Mouse (Mus musculus) layer of hippocampus, adult 2 months (tissue): ENCODE data around the gene Pou2f3. TPM values are rescaled to one million over a fixed set of nuclear protein-coding genes. Genes with fewer than 3 reads are reported as not detected.
"Not testable (repeated sequence)": the region's sequence is repeated elsewhere in the genome, so short reads cannot be mapped to it uniquely, and the experiment has no call there.

Experiments
- DNase-seq, 2 experiments: peaks; one replicate each; pipeline ENCODE4 v3.0.0; 2022; ENCODE audit warnings: low spot score in 2 of 2
- H3K27ac ChIP-seq: fragments of 200-600 bp; 2 replicates; pipeline ENCODE4 v1.8.1; 2022
- H3K4me3 ChIP-seq: fragments of 200-600 bp; 2 replicates; pipeline ENCODE4 v1.8.1; 2022; ENCODE audit warnings: mild to moderate bottlenecking
- CTCF ChIP-seq: fragments of 200-600 bp; conservative IDR thresholded peaks from 2 replicates; pipeline ENCODE4 v1.8.1; 2022; ENCODE audit warnings: antibody characterized with exemption, mild to moderate bottlenecking, moderate library complexity
- total RNA-seq, 2 experiments: library from RNA; stranded (reverse); gene quantifications; 2 replicates each; pipeline ENCODE4 v1.2.3; 2021

The Pou2f3 gene
- total RNA-seq, 2 experiments from 2014 or later = 0.22 to 0.33 TPM

- Histone ChIP-seq H3K4me3 (no peak overlapping the region), H3K27ac (no peak overlapping the region; the same call in 1 of the 2 replicates)
- TF ChIP-seq CTCF = no peak
- DNase-seq = no peak
Observed at GRCm38 (mm10) chr9:43132380-43132779, 77.8 kb downstream of the Pou2f3 start.

DNA sequence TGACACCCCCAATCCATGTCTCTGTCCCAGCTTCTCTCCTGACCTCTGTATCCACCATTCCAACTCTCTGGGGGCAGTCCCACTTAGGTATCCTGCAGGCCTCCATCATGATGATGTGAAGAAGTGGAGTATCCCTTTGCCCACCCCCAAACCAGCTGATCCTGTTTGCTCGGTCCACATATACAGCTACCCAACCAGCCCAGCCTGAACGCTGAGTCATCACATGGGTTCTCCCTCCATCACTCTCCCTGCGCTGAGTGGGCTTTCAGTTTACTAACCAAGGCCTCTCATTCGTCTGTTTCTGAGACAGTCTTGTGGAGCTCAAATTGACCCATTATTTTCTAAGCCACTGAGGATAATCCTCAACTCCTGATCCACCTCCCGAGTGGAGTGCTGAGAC, 78.2 kb downstream of the Pou2f3 start:
- no peak for TF ChIP-seq CTCF
- DNase-seq = no peak
- H3K4me3 ChIP-seq = no peak overlapping the region
- H3K27ac ChIP-seq = peak overlapping the region; percentile 32; the same call in 1 of the 2 replicates

- no peak overlapping the region for H3K27ac ChIP-seq
- DNase-seq = no peak
- H3K4me3 ChIP-seq = no peak overlapping the region
- TF ChIP-seq CTCF = peak; percentile 54
Observed at GRCm38 (mm10) chr9:43130684-43131083, 79.5 kb downstream of the Pou2f3 start.

DNA sequence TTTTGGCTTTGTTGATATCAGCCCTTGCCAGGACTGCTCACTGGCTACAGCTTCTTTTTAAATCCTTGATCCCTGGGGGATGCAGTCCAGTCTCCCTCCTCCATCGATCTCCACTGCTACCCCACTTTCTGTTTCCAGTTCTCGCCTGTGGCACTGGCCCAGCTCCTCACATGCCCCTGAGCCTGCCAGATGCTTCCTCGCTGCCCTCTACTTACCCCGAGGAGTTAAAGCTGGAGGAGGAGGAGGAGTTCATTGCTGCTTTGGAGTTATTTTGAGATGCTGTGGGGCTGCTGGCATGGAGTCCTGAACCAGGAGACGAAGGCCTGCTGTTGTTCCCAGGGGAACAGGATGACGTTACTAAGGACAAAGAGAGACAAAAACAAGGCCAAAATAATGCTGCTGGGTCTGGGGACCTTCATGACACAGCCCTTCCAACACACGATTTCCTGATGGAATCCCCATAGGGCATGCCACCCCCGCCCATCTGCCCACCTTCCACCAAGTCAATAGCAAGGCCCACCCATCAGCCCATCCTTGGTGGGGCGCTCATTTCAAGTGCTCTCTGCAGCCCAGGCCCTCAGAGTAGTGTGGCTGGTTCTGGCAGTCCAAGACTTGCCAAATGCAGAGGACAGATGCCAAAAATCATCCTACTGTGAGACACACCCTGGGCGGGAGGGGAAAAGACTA, 82.9 kb downstream of the Pou2f3 start:
- no peak for TF ChIP-seq CTCF
- no peak for DNase-seq
- Histone ChIP-seq H3K27ac (peak overlapping the region; percentile 89), H3K4me3 (no peak overlapping the region)

DNA sequence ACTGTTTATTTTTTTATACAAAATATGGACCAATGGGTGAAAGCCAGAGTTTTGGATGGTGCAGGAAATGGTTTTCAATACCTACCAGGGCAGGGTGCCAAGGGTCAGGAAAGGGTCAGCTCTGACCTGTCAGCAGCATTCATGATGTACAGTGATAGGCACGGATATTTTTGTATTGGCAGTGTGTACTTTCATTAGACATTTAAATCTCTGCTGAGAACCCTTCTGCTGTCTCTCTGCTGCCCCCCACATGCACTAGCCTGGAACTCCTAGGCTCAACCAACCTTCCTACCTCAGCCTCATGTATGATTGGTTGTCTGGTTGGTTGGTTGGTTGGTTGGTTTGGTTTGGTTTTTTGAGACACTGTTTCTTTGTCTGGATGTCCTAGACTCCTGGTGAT, 87.8 kb downstream of the Pou2f3 start:
- peak; percentile 77 for TF ChIP-seq CTCF
- Histone ChIP-seq H3K4me3 (no peak overlapping the region), H3K27ac (no peak overlapping the region)
- DNase-seq = no peak

- not testable (repeated sequence) for DNase-seq, H3K4me3 ChIP-seq, H3K27ac ChIP-seq
Observed at GRCm38 (mm10) chr9:43121948-43122347, 88.2 kb downstream of the Pou2f3 start.

GRCm38 (mm10) chr9:43116997-43117336, 93.2 kb downstream of the Pou2f3 start:
- Histone ChIP-seq H3K27ac (peak overlapping the region; percentile 99), H3K4me3 (peak overlapping the region; percentile 62)
- TF ChIP-seq CTCF = no peak
- DNase-seq = no peak

- DNase-seq = peak; percentile 69 to 70
- Histone ChIP-seq H3K27ac (peak within 1 kb of the TSS; percentile 99), H3K4me3 (peak within 1 kb of the TSS; percentile 62)
- peak; percentile 40 for TF ChIP-seq CTCF
Observed at GRCm38 (mm10) chr9:43116134-43116996, 93.8 kb downstream of the Pou2f3 start, which contains the start of gene Tmem136. Gene Tmem136 (minus strand): TSS chr9:43116570.

- no peak for TF ChIP-seq CTCF
- peak overlapping the region; percentile 62 for H3K4me3 ChIP-seq
- peak overlapping the region; percentile 99 for H3K27ac ChIP-seq
- DNase-seq = no peak
Observed at GRCm38 (mm10) chr9:43115431-43116133, 94.6 kb downstream of the Pou2f3 start.

- Histone ChIP-seq H3K27ac (peak overlapping the region; percentile 99), H3K4me3 (no peak overlapping the region)
- DNase-seq = no peak
- no peak for TF ChIP-seq CTCF
Observed at GRCm38 (mm10) chr9:43114833-43115232, 95.3 kb downstream of the Pou2f3 start.

GRCm38 (mm10) chr9:43110286-43110980, 99.7 kb downstream of the Pou2f3 start:
- TF ChIP-seq CTCF = no peak
- H3K4me3 ChIP-seq = no peak overlapping the region
- no peak for DNase-seq
- peak overlapping the region; percentile 28; the same call in 1 of the 2 replicates for H3K27ac ChIP-seq

DNA sequence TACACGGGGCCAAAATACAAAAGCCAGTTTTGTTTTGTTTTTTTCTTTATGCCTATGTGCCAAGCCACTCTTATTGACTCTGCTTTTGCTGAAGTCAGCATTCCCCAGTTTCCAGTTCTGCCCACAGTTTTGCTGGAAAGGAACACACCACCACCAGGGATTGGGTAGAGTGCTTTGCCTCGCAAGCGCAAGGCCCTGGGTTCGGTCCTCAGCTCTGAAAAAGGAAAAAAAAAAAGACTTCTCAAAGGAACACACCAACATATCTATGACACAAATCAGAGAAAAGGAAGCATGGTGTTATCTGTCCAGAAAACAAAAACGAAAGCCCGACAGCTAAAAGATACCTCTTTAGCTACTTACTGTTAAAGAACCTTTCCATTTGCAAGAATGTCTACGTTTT, 101.0 kb downstream of the Pou2f3 start:
- DNase-seq = no peak
- TF ChIP-seq CTCF = no peak
- Histone ChIP-seq H3K4me3 (no peak overlapping the region), H3K27ac (peak overlapping the region; percentile 98)
